Mouse (Mus musculus) heart, adult 2 months (tissue): ENCODE measurements around the gene Tmem132b.

Experiments
- CTCF ChIP-seq: fragments of 200-600 bp; IDR thresholded peaks from 2 replicates; pipeline ENCODE4 v1.8.1; 2022; ENCODE audit warnings: antibody characterized with exemption, mild to moderate bottlenecking, moderate library complexity
- EP300 ChIP-seq: fragments of 200-500 bp; IDR thresholded peaks from 2 replicates; pipeline ENCODE4 v1.6.1; 2011; ENCODE audit warnings: low read depth, low read length, control low read depth; ENCODE audit not compliant: insufficient read depth
- POLR2A ChIP-seq: fragments of 200-500 bp; IDR thresholded peaks from 2 replicates; pipeline ENCODE4 v1.6.1; 2011; ENCODE audit warnings: mild to moderate bottlenecking, low read depth, low read length, control low read depth; ENCODE audit not compliant: insufficient read depth

DNA sequence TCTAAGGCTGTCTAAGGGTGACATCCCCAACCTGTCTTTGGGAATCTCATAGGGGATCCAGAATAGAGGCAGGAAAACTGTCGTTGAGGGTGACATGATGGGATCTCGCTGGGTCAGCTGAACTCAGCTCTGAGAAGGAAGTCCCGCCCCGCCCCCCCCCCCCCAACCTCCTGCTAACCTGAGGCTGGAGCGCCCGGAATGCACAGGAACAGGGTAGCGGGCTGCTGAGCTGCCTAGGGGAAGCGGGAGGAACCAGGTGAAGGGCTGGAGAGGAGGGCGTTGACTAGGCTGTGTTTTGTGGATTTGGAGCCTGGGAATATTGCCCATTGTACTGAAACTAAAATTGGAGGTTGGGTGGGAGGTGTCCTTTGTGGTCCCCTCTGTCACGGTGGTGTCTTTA lies 23.6 kb upstream of the Tmem132b start:
- TF ChIP-seq CTCF (no peak), EP300 (no peak), POLR2A (no peak)
